Mouse (Mus musculus): ENCODE results near the gene Dynll2. TPM values are rescaled to one million over a fixed set of nuclear protein-coding genes. Genes with fewer than 3 reads are reported as not detected.

The Dynll2 gene
- total RNA-seq (2022): 100 to 1,000 TPM; 470 to 530 (median 496) TPM

GRCm38 (mm10) chr11:87986831-87987793 lies at the start of gene Dynll2:
TSS of gene Dynll2 (minus strand) at chr11:87987533.
- DNase-seq (ENCODE audit: low spot score in 2 of 2): peak; percentile 75 to 82

- peak in 1 of 2 experiments; percentile 19 for DNase-seq (ENCODE audit: low spot score in 2 of 2)
Observed at GRCm38 (mm10) chr11:88036761-88037251, 49.5 kb upstream of the Dynll2 start.

GRCm38 (mm10) chr11:88035970-88036369 lies 48.6 kb upstream of the Dynll2 start:
- no peak for DNase-seq (ENCODE audit: low spot score in 2 of 2)

- no peak for DNase-seq (ENCODE audit: low spot score in 2 of 2)
Observed at GRCm38 (mm10) chr11:88031753-88032152, 44.4 kb upstream of the Dynll2 start.

- no peak for DNase-seq (ENCODE audit: low spot score in 2 of 2)
Observed at GRCm38 (mm10) chr11:88030836-88031235, 43.5 kb upstream of the Dynll2 start.

GRCm38 (mm10) chr11:88030219-88030618 lies 42.9 kb upstream of the Dynll2 start:
- no peak for DNase-seq (ENCODE audit: low spot score in 2 of 2)

- peak; percentile 34 to 49 for DNase-seq (ENCODE audit: low spot score in 2 of 2)
Observed at GRCm38 (mm10) chr11:88028193-88028684, 40.9 kb upstream of the Dynll2 start.

- no peak for DNase-seq (ENCODE audit: low spot score in 2 of 2)
Observed at GRCm38 (mm10) chr11:88027391-88028035, 40.2 kb upstream of the Dynll2 start.

- no peak for DNase-seq (ENCODE audit: low spot score in 2 of 2)
Observed at GRCm38 (mm10) chr11:88023933-88024332, 36.6 kb upstream of the Dynll2 start.

- DNase-seq (ENCODE audit: low spot score in 2 of 2): no peak
Observed at GRCm38 (mm10) chr11:88015795-88016194, 28.5 kb upstream of the Dynll2 start.

GRCm38 (mm10) chr11:88015161-88015560 lies 27.8 kb upstream of the Dynll2 start:
- peak in 1 of 2 experiments; percentile 18 for DNase-seq (ENCODE audit: low spot score in 2 of 2)

GRCm38 (mm10) chr11:88013632-88014031 lies 26.3 kb upstream of the Dynll2 start:
- no peak for DNase-seq (ENCODE audit: low spot score in 2 of 2)

- no peak for DNase-seq (ENCODE audit: low spot score in 2 of 2)
Observed at GRCm38 (mm10) chr11:88012621-88013244, 25.4 kb upstream of the Dynll2 start.

- DNase-seq (ENCODE audit: low spot score in 2 of 2): no peak
Observed at GRCm38 (mm10) chr11:88011914-88012419, 24.6 kb upstream of the Dynll2 start.

- no peak for DNase-seq (ENCODE audit: low spot score in 2 of 2)
Observed at GRCm38 (mm10) chr11:88011208-88011913, 24.0 kb upstream of the Dynll2 start.

GRCm38 (mm10) chr11:88009542-88010190 lies 22.3 kb upstream of the Dynll2 start:
- peak; percentile 35 to 56 for DNase-seq (ENCODE audit: low spot score in 2 of 2)

- no peak for DNase-seq (ENCODE audit: low spot score in 2 of 2)
Observed at GRCm38 (mm10) chr11:88008641-88009040, 21.3 kb upstream of the Dynll2 start.

- no peak for DNase-seq (ENCODE audit: low spot score in 2 of 2)
Observed at GRCm38 (mm10) chr11:88004123-88004522, 16.8 kb upstream of the Dynll2 start.

GRCm38 (mm10) chr11:88002738-88003137 lies 15.4 kb upstream of the Dynll2 start:
- DNase-seq (ENCODE audit: low spot score in 2 of 2): no peak

GRCm38 (mm10) chr11:87999751-88000150 lies 12.4 kb upstream of the Dynll2 start:
- no peak for DNase-seq (ENCODE audit: low spot score in 2 of 2)

Data from layer of hippocampus, adult 8-10 months (tissue).